Mouse (Mus musculus): ENCODE measurements around the gene Tex264.

DNA sequence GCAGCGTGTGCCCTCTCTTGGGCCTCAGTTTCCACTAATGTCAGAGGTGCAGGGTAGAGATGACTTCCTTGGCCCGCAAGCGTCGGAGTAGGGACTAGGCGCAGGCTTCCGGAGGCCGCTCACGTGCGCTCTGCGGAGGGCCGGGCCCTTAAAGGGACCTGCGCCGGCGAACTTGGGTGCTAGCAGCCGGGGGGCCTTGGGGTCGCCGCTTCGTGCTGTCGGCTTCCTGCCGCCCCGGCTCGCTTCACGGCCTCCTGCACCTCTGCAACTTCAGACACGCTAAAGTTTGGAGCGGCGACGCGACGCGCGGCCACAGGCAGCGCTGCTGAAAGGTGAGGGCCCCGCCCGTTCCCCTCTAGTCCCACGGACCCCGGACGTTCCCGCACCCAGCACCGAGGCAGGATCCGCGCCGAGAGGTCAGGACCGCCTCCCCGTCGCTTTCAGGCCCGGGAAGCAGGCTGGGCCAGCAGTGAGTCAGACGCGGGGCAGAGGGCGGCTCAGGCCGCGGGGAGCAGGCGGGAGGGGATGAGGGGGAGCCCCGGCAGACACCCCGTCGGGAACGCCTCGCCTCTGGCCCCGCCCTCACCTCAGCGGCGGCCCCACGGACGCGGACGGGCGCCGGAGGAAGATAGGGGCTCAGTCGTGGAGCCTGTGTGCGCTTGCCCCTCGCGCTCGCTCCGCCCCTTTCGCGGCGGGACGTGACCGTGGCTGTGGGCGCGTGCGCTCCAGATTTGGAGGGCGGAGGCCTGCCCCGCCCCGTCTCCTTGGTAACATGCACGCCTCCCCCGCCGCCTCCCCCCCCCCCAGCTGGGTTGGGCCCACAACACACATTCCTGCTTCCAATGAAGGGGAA is at the start of gene Tex264:
- TF ChIP-seq TAL1 (IDR thresholded peaks at IDR 0.05; ENCODE audit: low read length) (no peak), GATA1 (IDR thresholded peaks at IDR 0.05; ENCODE audit: low read length) (no peak)

Measured in erythroblast, embryonic 14.5 days (primary cell).